Mouse (Mus musculus) forebrain, postnatal 0 days (tissue): ENCODE measurements at regions not wholly inside any gene's neighbourhood (a gene's known extent, or its start where the extent isn't known, plus 50 kb on each side); places are given as distances from the start of the nearest gene placed in this dataset.

Experiments used
- ATAC-seq: fragments of 200-750 bp; cut with Nextera tagmentation; 2 replicates; pipeline ENCODE4 v1.8.0; 2017; ENCODE audit warnings: mild to moderate bottlenecking, moderate library complexity
- DNase-seq: peaks from one replicate; pipeline ENCODE4 v3.0.0-alpha.2; 2015
- H3K27ac ChIP-seq: fragments of 300-500 bp; sonication (generic); 2 replicates; pipeline ENCODE4 v1.5.1; 2014; ENCODE audit warnings: low read depth, mild to moderate bottlenecking, antibody characterized with exemption, low read length, moderate library complexity, mixed read lengths
- H3K27me3 ChIP-seq: fragments of 300-500 bp; sonication (generic); 2 replicates; pipeline ENCODE4 v1.6.1; 2014; ENCODE audit warnings: mild to moderate bottlenecking, low read length, mixed read lengths; ENCODE audit not compliant: insufficient read depth
- H3K36me3 ChIP-seq: fragments of 300-500 bp; sonication (generic); 2 replicates; pipeline ENCODE4 v1.6.1; 2014; ENCODE audit warnings: mild to moderate bottlenecking, moderate library complexity; ENCODE audit not compliant: insufficient read depth
- H3K4me1 ChIP-seq: fragments of 300-500 bp; sonication (generic); 2 replicates; pipeline ENCODE4 v1.6.1; 2014; ENCODE audit warnings: antibody characterized with exemption; ENCODE audit not compliant: insufficient read depth
- H3K4me2 ChIP-seq: fragments of 300-500 bp; sonication (generic); 2 replicates; pipeline ENCODE4 v1.6.1; 2014; ENCODE audit warnings: low read depth, mild to moderate bottlenecking, moderate library complexity
- H3K4me3 ChIP-seq: fragments of 300-500 bp; sonication (generic); 2 replicates; pipeline ENCODE4 v1.5.1; 2014; ENCODE audit warnings: low read depth, low read length, mixed read lengths
- H3K9ac ChIP-seq: fragments of 300-500 bp; sonication (generic); 2 replicates; pipeline ENCODE4 v1.6.1; 2014; ENCODE audit warnings: mild to moderate bottlenecking
- H3K9me3 ChIP-seq: fragments of 300-500 bp; sonication (generic); 2 replicates; pipeline ENCODE4 v1.6.1; 2016; ENCODE audit warnings: low read length
- CTCF ChIP-seq: sonication (generic); IDR thresholded peaks from 2 replicates; pipeline ENCODE4 v1.5.1; 2016; ENCODE audit warnings: antibody characterized with exemption, control low read depth, low read depth
- WGBS: fragments of 180-500 bp; shearing (Covaris S2); extraction: QIAGEN DNeasy Blood & Tissue Kit; methylation state at CpG from one replicate; pipeline ENCODE4 v1.1.7; 2014; 5-methylcytosine and 5-hydroxymethylcytosine counted together

DNA sequence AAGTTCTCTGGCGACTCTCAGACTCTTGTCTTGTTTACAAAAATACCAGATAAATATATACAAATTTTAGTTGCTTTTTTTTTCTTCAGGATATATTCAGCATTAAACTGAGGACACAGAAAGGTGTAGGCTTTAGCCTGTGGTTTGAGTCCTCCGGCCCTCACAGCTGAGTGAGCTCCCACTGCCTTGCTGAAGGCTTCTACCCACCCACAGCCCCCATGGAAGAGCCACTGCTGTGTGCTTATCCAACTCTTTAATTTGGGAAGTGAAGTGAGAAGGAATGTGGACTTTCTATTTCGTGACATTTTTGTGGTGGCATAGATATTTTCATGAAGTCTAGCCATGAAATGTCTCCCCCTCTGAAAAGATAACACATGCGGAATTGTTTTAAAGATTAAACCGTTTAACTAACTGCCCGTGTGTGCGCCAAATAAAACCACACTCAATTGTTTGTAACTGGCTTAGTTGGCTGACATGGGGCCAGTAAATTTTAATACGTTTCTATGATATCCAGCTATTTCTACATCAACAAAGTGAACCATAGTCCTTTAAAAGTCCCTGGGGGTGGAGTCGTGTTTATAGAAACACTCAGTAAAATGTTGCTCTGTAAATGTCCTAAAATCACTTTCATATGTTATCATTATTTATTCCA is 174.1 kb downstream of the Slc38a4 start:
- Histone ChIP-seq H3K27me3 (no peaks in the 10 kb centered on the region), H3K9me3 (no peaks in the 10 kb centered on the region), H3K4me1 (no peaks in the 10 kb centered on the region), H3K27ac (no peak overlapping the region), H3K4me3 (no peak overlapping the region), H3K36me3 (no peaks in the 10 kb centered on the region), H3K9ac (no peak overlapping the region), H3K4me2 (no peak overlapping the region)
- ATAC-seq (no peak), DNase-seq (no peak)
- WGBS, result 81% methylated on average over 9 of the region's 9 CpGs
- TF ChIP-seq CTCF, result no peak

DNA sequence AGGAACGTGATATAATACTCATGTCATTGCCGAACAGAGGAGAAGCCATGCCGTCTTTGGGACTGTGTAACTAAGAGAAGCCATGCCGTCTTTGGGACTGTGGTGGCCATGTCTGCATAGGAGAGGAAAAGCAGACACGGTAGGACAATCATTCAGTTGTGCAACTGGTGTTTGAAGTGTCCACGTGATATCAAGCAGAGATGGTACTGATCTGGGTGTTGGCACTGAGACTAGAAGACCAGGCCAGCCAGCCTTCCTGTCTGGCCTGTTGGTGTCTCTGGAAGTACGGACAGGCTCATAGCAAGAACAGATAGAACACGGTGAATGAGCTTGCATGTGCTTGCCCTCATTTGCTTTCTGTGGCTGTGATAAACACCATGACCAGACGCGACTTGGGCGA is 175.7 kb downstream of the Slc38a4 start:
- Histone ChIP-seq H3K9me3 (no peaks in the 10 kb centered on the region), H3K4me3 (no peak overlapping the region), H3K4me1 (no peaks in the 10 kb centered on the region), H3K36me3 (no peaks in the 10 kb centered on the region), H3K27ac (no peak overlapping the region), H3K27me3 (no peaks in the 10 kb centered on the region), H3K4me2 (no peak overlapping the region), H3K9ac (no peak overlapping the region)
- 95% methylated on average over 11 of the region's 11 CpGs for WGBS
- ATAC-seq (no peak), DNase-seq (no peak)
- no peak for TF ChIP-seq CTCF

- WGBS, result 52% methylated on average over 4 of the region's 4 CpGs
- TF ChIP-seq CTCF, result no peak
- DNase-seq (no peak), ATAC-seq (no peak)
- no peaks in the 10 kb centered on the region for H3K36me3 ChIP-seq
- H3K27ac ChIP-seq, result no peak overlapping the region
- no peak overlapping the region for H3K9ac ChIP-seq
- H3K9me3 ChIP-seq, result no peaks in the 10 kb centered on the region
- no peaks in the 10 kb centered on the region for H3K4me1 ChIP-seq
- no peaks in the 10 kb centered on the region for H3K27me3 ChIP-seq
- no peak overlapping the region for H3K4me2 ChIP-seq
- H3K4me3 ChIP-seq, result no peak overlapping the region
Observed at GRCm38 (mm10) chr15:96878796-96879195, 177.0 kb downstream of the Slc38a4 start.

DNA sequence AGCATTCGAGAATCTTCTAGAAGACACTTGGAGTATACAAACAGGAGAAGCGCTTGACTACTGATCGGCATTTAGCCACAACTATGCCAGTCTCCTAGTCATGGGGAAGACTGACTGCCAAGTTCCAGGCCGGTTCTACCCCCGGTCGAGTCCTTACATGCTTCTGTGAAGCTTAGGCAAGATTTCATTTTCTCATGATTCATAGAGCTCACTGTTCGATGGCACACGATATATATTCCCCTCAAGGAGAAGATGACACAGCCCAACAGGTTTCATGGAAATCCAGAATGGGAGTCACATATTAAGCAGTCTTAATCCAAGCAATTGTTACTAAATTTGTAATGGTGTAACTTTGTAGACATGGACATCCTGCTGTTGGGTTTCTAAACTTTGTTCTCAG is 177.8 kb downstream of the Slc38a4 start:
- ATAC-seq (no peak), DNase-seq (no peak)
- Histone ChIP-seq H3K9ac (no peak overlapping the region), H3K4me1 (no peaks in the 10 kb centered on the region), H3K36me3 (no peaks in the 10 kb centered on the region), H3K9me3 (no peaks in the 10 kb centered on the region), H3K27me3 (no peaks in the 10 kb centered on the region), H3K4me2 (no peak overlapping the region), H3K4me3 (no peak overlapping the region), H3K27ac (no peak overlapping the region)
- no peak for TF ChIP-seq CTCF
- WGBS, result 95% methylated on average over 8 of the region's 8 CpGs

GRCm38 (mm10) chr15:96877271-96877670 is 177.7 kb upstream of the Slc38a2 start:
- H3K27ac ChIP-seq, result no peak overlapping the region
- no peak overlapping the region for H3K9ac ChIP-seq
- no peak for ATAC-seq
- H3K27me3 ChIP-seq, result no peaks in the 10 kb centered on the region
- no peaks in the 10 kb centered on the region for H3K36me3 ChIP-seq
- H3K9me3 ChIP-seq, result no peaks in the 10 kb centered on the region
- peak; percentile 25 for DNase-seq
- H3K4me1 ChIP-seq, result no peaks in the 10 kb centered on the region
- no peak overlapping the region for H3K4me3 ChIP-seq
- 66% methylated on average over 9 of the region's 9 CpGs for WGBS
- no peak for TF ChIP-seq CTCF
- H3K4me2 ChIP-seq, result no peak overlapping the region

DNA sequence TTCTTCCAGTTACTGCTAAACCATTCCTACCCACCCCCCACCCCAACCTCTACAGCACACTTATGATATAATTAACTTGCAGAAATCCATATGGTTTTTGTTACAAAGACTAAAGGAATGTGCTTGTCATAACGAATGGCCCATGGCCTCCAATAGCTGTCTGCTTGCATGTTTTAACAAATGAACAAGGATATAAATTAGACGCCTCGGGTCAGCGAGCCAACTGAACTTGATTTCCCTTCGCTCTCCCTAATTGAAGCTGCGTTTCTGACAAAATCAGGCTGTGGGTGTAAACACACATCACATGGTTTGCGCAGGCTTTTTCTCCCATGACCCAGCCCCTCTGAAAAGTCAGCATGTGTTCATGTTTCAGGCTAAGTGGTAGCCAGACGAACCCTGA is 174.6 kb upstream of the Slc38a2 start:
- H3K4me2 ChIP-seq, result no peak overlapping the region
- TF ChIP-seq CTCF, result no peak
- DNase-seq, result no peak

GRCm38 (mm10) chr15:96873562-96873961 is 174.0 kb upstream of the Slc38a2 start:
- ATAC-seq (no peak), DNase-seq (no peak)
- Histone ChIP-seq H3K4me2 (no peak overlapping the region), H3K9me3 (no peaks in the 10 kb centered on the region), H3K36me3 (no peaks in the 10 kb centered on the region), H3K4me1 (no peaks in the 10 kb centered on the region), H3K4me3 (no peak overlapping the region), H3K9ac (no peak overlapping the region), H3K27ac (no peak overlapping the region), H3K27me3 (no peaks in the 10 kb centered on the region)
- 93% methylated on average over 7 of the region's 7 CpGs for WGBS
- no peak for TF ChIP-seq CTCF

More for the DNA sequence above, 174.6 kb upstream of the Slc38a2 start:
- H3K36me3 ChIP-seq, result no peaks in the 10 kb centered on the region
- H3K9ac ChIP-seq, result no peak overlapping the region
- H3K9me3 ChIP-seq, result no peaks in the 10 kb centered on the region
- no peaks in the 10 kb centered on the region for H3K27me3 ChIP-seq
- no peak for ATAC-seq
- H3K4me3 ChIP-seq, result no peak overlapping the region
- H3K27ac ChIP-seq, result no peak overlapping the region
- H3K4me1 ChIP-seq, result no peaks in the 10 kb centered on the region
- 73% methylated on average over 8 of the region's 8 CpGs for WGBS

GRCm38 (mm10) chr15:96873126-96873525 is 173.6 kb upstream of the Slc38a2 start:
- Histone ChIP-seq H3K4me3 (no peak overlapping the region), H3K4me1 (no peaks in the 10 kb centered on the region), H3K27me3 (no peaks in the 10 kb centered on the region), H3K9me3 (no peaks in the 10 kb centered on the region), H3K4me2 (no peak overlapping the region), H3K27ac (no peak overlapping the region), H3K9ac (no peak overlapping the region), H3K36me3 (no peaks in the 10 kb centered on the region)
- ATAC-seq (no peak), DNase-seq (no peak)
- TF ChIP-seq CTCF, result no peak
- 64% methylated on average over 4 of the region's 4 CpGs for WGBS
